Mouse (Mus musculus): ENCODE data around the gene Cep63. TPM values are rescaled to one million over a fixed set of nuclear protein-coding genes. Genes with fewer than 3 reads are reported as not detected.

The Cep63 gene
- polyA plus RNA-seq, 1 experiment from 2014 or later = 34.2 TPM

DNA sequence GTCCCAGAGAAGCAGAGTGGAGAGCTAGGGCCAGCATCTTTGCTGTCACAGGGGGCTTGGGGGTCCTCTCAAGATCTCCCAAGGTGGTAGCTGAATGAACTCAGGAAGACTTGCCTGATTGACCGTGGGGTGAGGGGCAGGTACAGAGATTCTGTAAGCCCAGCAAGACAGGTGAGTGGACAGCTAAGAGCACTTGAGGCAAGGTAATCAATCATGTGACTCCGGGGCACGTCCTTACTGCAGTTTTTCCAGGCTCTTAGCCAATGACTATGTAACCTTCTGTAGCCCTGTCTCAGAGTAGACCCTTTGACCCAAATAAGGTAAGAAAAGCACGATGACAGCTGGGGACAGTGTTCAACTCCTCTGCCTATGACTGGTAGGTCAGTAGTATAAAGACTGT, 10.8 kb upstream of the Cep63 start:
- no peak for ATAC-seq (replicated peaks; ENCODE audit: insufficient number of reproducible peaks, low FRiP score, low TSS enrichment)

DNA sequence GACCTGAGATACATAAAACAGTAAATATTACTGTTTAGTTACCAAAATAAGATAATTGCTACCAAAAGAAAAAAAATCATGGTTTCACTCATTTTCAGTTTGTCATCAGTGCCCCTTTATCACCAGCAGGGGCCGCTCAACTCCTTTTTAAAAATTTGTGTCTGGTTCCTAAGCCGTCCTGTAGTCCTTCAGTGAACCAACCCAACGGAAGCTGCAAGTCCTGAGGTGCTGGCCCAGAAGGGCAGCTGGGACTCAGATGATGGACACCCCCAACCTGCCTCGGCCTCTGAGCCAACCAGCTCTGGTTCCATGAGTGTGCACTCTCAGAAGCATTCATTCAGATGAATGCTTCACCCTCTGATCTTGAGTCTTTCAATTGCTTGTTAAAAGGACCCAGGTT, 10.2 kb upstream of the Cep63 start:
- Histone ChIP-seq H3K4me2 (no peak overlapping the region), H3K4me3 (ENCODE audit: low read depth, low read length) (no peak overlapping the region), H3K9me3 (replicated peaks; ENCODE audit: control insufficient read depth, low read length) (no peaks in the 10 kb centered on the region; the same call in 1 of the 2 replicates), H3K9ac (ENCODE audit: low read depth, low read length) (no peak overlapping the region), H3K36me3 (ENCODE audit: control insufficient read depth, insufficient read depth, low read length) (no peaks in the 10 kb centered on the region), H3K27me3 (ENCODE audit: control insufficient read depth, insufficient read depth, low read length) (no peaks in the 10 kb centered on the region), H3K4me1 (ENCODE audit: control insufficient read depth, insufficient read depth, low read length) (peaks cover 14% of the 10 kb centered on the region; the same call in 1 of the 2 replicates), H3K27ac (ENCODE audit: low read depth, low read length) (no peak overlapping the region)
- 4% methylated on average over 4 of the region's 4 CpGs for WGBS (ENCODE audit: insufficient replicate concordance)
- ATAC-seq (replicated peaks; ENCODE audit: insufficient number of reproducible peaks, low FRiP score, low TSS enrichment) = no peak

More for the DNA sequence above, 10.8 kb upstream of the Cep63 start:
- H3K9ac ChIP-seq (ENCODE audit: low read depth, low read length) = no peak overlapping the region
- no peaks in the 10 kb centered on the region for H3K27me3 ChIP-seq (ENCODE audit: control insufficient read depth, insufficient read depth, low read length)
- 69% methylated on average over 4 of the region's 4 CpGs for WGBS (ENCODE audit: insufficient replicate concordance)
- H3K4me3 ChIP-seq (ENCODE audit: low read depth, low read length) = no peak overlapping the region
- H3K36me3 ChIP-seq (ENCODE audit: control insufficient read depth, insufficient read depth, low read length) = no peaks in the 10 kb centered on the region
- peaks cover 14% of the 10 kb centered on the region; the same call in 1 of the 2 replicates for H3K4me1 ChIP-seq (ENCODE audit: control insufficient read depth, insufficient read depth, low read length)
- H3K4me2 ChIP-seq = no peak overlapping the region
- no peaks in the 10 kb centered on the region; the same call in 1 of the 2 replicates for H3K9me3 ChIP-seq (replicated peaks; ENCODE audit: control insufficient read depth, low read length)
- no peak overlapping the region for H3K27ac ChIP-seq (ENCODE audit: low read depth, low read length)

DNA sequence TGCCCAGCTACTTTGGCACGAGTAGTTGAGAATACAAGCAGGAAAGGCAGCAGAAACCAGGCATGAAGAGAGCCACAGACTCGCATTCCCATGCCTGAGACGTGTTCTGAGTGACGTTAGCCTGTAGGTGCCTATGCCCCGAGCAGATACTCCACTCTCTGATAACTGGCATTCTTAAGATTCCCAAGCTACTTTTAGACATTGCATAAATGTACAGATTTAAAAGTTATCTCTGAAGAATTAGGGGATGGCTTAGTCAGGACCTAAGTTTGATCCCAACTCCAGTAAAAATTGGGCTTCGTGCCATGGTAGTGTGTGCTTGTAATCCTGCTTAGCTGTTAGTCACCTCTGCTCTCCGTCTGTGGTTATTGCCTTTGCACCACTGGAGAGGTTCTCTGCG, 8.1 kb upstream of the Cep63 start:
- no peak for ATAC-seq (replicated peaks; ENCODE audit: insufficient number of reproducible peaks, low FRiP score, low TSS enrichment)
- H3K4me3 ChIP-seq (ENCODE audit: low read depth, low read length) = no peak overlapping the region
- 45% methylated on average over 8 of the region's 8 CpGs for WGBS (ENCODE audit: insufficient replicate concordance)
- H3K4me2 ChIP-seq = no peak overlapping the region
- H3K27ac ChIP-seq (ENCODE audit: low read depth, low read length) = 0 out of 2 replicates have a peak overlapping the region, but pooled peaks have one; percentile 35
- H3K9me3 ChIP-seq (replicated peaks; ENCODE audit: control insufficient read depth, low read length) = no peaks in the 10 kb centered on the region
- no peak overlapping the region for H3K9ac ChIP-seq (ENCODE audit: low read depth, low read length)
- H3K27me3 ChIP-seq (ENCODE audit: control insufficient read depth, insufficient read depth, low read length) = no peaks in the 10 kb centered on the region
- peaks cover 14% of the 10 kb centered on the region; the same call in 1 of the 2 replicates for H3K4me1 ChIP-seq (ENCODE audit: control insufficient read depth, insufficient read depth, low read length)
- H3K36me3 ChIP-seq (ENCODE audit: control insufficient read depth, insufficient read depth, low read length) = no peaks in the 10 kb centered on the region

DNA sequence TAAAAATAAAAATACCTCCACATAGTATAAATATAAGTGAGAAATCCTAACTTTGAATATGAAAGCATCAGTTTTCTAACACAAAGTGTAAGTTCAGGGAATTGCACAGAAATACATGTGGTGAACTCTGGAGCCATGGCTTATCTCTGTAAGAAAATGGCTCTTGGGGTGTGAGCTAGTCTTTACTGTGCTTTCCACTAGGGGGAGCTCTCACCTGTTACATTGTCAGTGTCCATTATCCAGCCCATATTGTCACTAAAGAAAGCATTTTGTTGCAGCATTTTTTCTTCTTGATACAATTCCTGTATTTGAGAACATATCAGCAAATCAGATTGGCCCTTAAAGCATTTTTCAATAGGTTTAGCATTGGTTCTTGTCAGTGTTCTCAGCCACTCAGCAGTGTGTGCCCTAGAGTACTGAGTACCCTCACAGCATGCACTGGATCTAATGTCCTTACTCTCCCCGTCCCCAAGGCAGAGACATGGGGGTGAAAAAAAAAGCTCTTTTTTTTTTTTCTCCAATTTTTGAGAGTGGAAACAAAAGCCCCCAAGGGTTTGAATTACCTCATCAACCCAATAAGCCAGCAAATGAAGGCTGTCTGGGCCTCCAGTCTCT, 6.7 kb upstream of the Cep63 start:
- Histone ChIP-seq H3K4me1 (ENCODE audit: control insufficient read depth, insufficient read depth, low read length) (0 out of 2 replicates have a peak, but pooled peaks cover 9% of the 10 kb centered on the region), H3K27me3 (ENCODE audit: control insufficient read depth, insufficient read depth, low read length) (no peaks in the 10 kb centered on the region), H3K4me2 (no peak overlapping the region), H3K9ac (ENCODE audit: low read depth, low read length) (no peak overlapping the region), H3K27ac (ENCODE audit: low read depth, low read length) (no peak overlapping the region), H3K36me3 (ENCODE audit: control insufficient read depth, insufficient read depth, low read length) (no peaks in the 10 kb centered on the region), H3K4me3 (ENCODE audit: low read depth, low read length) (no peak overlapping the region), H3K9me3 (replicated peaks; ENCODE audit: control insufficient read depth, low read length) (no peaks in the 10 kb centered on the region)
- no peak for ATAC-seq (replicated peaks; ENCODE audit: insufficient number of reproducible peaks, low FRiP score, low TSS enrichment)
- WGBS (ENCODE audit: insufficient replicate concordance) = 45% methylated on average over 1 of the region's 1 CpGs

DNA sequence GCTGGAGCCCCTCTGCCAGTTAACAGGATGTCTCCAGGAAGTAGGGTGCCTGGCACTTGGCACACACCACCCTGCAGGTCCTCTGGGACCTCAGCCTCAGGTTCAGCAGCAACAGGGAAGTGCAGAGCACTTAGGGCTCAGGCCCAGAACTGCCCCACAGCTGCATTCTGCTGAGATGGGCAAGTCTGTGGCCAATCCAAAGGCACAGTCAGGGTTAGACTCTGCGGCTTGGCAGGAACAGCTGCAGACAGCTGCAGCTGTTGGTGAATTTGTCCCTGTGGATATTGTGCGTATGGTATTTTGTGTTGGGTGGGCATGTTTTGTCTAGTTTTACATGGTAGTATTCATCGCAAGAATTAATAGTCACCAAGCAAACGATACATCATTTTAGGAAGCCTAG, 5.8 kb upstream of the Cep63 start:
- no peak overlapping the region for H3K27ac ChIP-seq (ENCODE audit: low read depth, low read length)
- no peaks in the 10 kb centered on the region for H3K36me3 ChIP-seq (ENCODE audit: control insufficient read depth, insufficient read depth, low read length)
- H3K9ac ChIP-seq (ENCODE audit: low read depth, low read length) = no peak overlapping the region
- no peaks in the 10 kb centered on the region for H3K27me3 ChIP-seq (ENCODE audit: control insufficient read depth, insufficient read depth, low read length)
- H3K4me3 ChIP-seq (ENCODE audit: low read depth, low read length) = no peak overlapping the region
- H3K4me2 ChIP-seq = no peak overlapping the region
- no peak for ATAC-seq (replicated peaks; ENCODE audit: insufficient number of reproducible peaks, low FRiP score, low TSS enrichment)
- no peaks in the 10 kb centered on the region for H3K9me3 ChIP-seq (replicated peaks; ENCODE audit: control insufficient read depth, low read length)
- peaks cover 17% of the 10 kb centered on the region for H3K4me1 ChIP-seq (ENCODE audit: control insufficient read depth, insufficient read depth, low read length)
- 85% methylated on average over 4 of the region's 4 CpGs for WGBS (ENCODE audit: insufficient replicate concordance)

DNA sequence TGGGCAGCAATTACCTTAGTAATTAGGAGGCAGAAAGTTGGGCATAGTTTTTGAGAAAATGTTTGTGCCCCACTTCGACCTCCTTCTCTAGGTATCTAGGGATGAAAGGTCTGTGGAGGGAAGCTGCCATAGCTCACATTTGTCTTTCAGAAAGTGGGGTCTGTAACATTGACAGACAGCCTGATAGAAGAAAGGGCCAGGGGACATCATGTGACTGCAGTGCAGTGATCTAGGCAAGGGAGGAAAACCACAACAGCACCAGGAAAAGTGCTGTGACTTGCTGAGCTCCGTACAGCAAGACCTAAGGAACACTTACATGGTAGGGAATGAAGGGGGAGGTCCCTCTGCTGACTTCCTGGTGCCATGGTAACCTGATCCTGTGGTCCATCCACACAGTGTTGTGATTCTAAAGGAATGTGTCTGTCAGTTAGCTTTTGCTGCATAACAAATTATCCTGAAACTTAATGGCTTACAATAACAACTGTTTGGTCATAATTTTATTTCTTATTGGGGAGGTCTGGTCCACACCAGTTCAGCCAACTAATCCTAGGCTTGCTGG, 5.3 kb upstream of the Cep63 start:
- Histone ChIP-seq H3K27me3 (ENCODE audit: control insufficient read depth, insufficient read depth, low read length) (no peaks in the 10 kb centered on the region), H3K27ac (ENCODE audit: low read depth, low read length) (no peak overlapping the region), H3K4me2 (no peak overlapping the region), H3K9ac (ENCODE audit: low read depth, low read length) (no peak overlapping the region), H3K4me3 (ENCODE audit: low read depth, low read length) (no peak overlapping the region), H3K9me3 (replicated peaks; ENCODE audit: control insufficient read depth, low read length) (no peaks in the 10 kb centered on the region), H3K4me1 (ENCODE audit: control insufficient read depth, insufficient read depth, low read length) (peaks cover 20% of the 10 kb centered on the region), H3K36me3 (ENCODE audit: control insufficient read depth, insufficient read depth, low read length) (no peaks in the 10 kb centered on the region)
- no peak for ATAC-seq (replicated peaks; ENCODE audit: insufficient number of reproducible peaks, low FRiP score, low TSS enrichment)
- 41% methylated on average over 2 of the region's 2 CpGs for WGBS (ENCODE audit: insufficient replicate concordance)

DNA sequence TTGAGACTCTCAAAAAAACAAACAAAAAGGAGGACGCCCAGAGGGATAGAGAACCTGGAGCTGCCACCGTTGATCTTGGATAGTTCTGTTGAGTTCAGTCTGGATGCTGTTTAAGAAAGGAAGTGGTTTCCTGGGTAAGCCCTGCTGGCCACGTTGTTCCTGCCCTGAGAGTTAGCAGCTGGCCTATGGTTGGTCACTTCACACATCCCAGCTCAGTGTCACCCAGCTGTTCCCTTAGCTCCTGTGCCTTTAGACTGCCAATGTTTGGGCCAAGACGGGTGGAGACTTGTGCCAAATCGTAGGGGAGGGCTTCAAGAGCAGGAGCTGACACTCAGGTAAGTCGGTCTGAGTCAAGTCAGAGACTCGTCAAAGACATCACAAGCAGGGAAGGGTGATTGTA, 2.7 kb upstream of the Cep63 start:
- Histone ChIP-seq H3K4me2 (no peak overlapping the region), H3K27ac (ENCODE audit: low read depth, low read length) (no peak overlapping the region), H3K4me1 (ENCODE audit: control insufficient read depth, insufficient read depth, low read length) (peaks cover 14% of the 10 kb centered on the region), H3K9ac (ENCODE audit: low read depth, low read length) (no peak overlapping the region), H3K36me3 (ENCODE audit: control insufficient read depth, insufficient read depth, low read length) (no peaks in the 10 kb centered on the region), H3K4me3 (ENCODE audit: low read depth, low read length) (no peak overlapping the region), H3K9me3 (replicated peaks; ENCODE audit: control insufficient read depth, low read length) (no peaks in the 10 kb centered on the region), H3K27me3 (ENCODE audit: control insufficient read depth, insufficient read depth, low read length) (no peaks in the 10 kb centered on the region)
- no peak for ATAC-seq (replicated peaks; ENCODE audit: insufficient number of reproducible peaks, low FRiP score, low TSS enrichment)
- WGBS (ENCODE audit: insufficient replicate concordance) = 51% methylated on average over 7 of the region's 7 CpGs

DNA sequence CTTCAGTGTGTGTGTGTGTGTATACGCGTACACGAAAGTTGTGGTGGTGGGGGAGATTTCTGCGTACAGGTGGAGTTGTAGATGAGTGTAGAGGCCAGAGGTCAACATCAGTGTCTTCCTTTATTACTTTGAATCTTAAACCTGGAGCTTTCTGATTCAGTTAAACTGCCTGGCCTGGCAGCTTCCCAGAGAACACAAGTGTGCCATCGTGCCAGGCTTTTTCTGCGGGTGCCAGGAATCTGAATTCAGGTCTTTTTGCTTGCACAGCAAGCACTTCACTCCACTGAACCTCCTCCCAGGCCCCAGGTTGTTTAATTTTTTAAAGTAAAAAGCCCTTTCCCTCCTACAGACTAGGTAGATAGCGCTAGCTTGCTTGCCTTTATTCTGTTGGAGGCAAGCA, 1.1 kb upstream of the Cep63 start:
- peak overlapping the region; percentile 92; the same call in 1 of the 2 replicates for H3K27ac ChIP-seq (ENCODE audit: low read depth, low read length)
- no peaks in the 10 kb centered on the region for H3K27me3 ChIP-seq (ENCODE audit: control insufficient read depth, insufficient read depth, low read length)
- peak overlapping the region; percentile 100; the same call in 1 of the 2 replicates for H3K9ac ChIP-seq (ENCODE audit: low read depth, low read length)
- peaks cover 13% of the 10 kb centered on the region for H3K4me1 ChIP-seq (ENCODE audit: control insufficient read depth, insufficient read depth, low read length)
- no peaks in the 10 kb centered on the region for H3K36me3 ChIP-seq (ENCODE audit: control insufficient read depth, insufficient read depth, low read length)
- peak overlapping the region; percentile 85 for H3K4me3 ChIP-seq (ENCODE audit: low read depth, low read length)
- H3K4me2 ChIP-seq = peak overlapping the region; percentile 82
- H3K9me3 ChIP-seq (replicated peaks; ENCODE audit: control insufficient read depth, low read length) = no peaks in the 10 kb centered on the region
- ATAC-seq (replicated peaks; ENCODE audit: insufficient number of reproducible peaks, low FRiP score, low TSS enrichment) = no peak
- 74% methylated on average over 7 of the region's 7 CpGs for WGBS (ENCODE audit: insufficient replicate concordance)

DNA sequence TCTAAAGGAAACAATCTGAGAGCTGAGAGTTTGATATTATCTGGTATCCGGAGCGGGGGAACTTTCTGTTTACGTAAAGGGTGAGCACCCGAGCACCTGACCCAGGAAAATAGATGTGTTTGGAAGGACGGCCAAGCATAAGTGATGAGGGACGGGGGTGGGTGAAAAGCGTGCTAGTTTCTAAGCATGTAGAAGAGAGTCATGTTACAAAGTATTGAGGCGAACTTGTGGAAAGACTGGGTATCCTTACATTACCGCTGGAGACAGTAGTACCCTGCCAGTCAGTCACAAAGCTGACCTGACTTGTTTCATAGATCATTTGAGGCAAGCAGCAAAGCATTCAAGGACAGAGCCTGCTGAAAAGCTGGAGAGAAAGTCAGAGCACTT, 498 bp upstream of the Cep63 start:
- H3K9ac ChIP-seq (ENCODE audit: low read depth, low read length) = peak overlapping the region; percentile 100
- H3K36me3 ChIP-seq (ENCODE audit: control insufficient read depth, insufficient read depth, low read length) = no peaks in the 10 kb centered on the region
- H3K27me3 ChIP-seq (ENCODE audit: control insufficient read depth, insufficient read depth, low read length) = no peaks in the 10 kb centered on the region
- peaks cover 13% of the 10 kb centered on the region for H3K4me1 ChIP-seq (ENCODE audit: control insufficient read depth, insufficient read depth, low read length)
- no peaks in the 10 kb centered on the region for H3K9me3 ChIP-seq (replicated peaks; ENCODE audit: control insufficient read depth, low read length)
- H3K27ac ChIP-seq (ENCODE audit: low read depth, low read length) = peak overlapping the region; percentile 92
- under 1% methylated on average over 9 of the region's 9 CpGs for WGBS (ENCODE audit: insufficient replicate concordance)
- peak overlapping the region; percentile 82 for H3K4me2 ChIP-seq
- ATAC-seq (replicated peaks; ENCODE audit: insufficient number of reproducible peaks, low FRiP score, low TSS enrichment) = no peak
- H3K4me3 ChIP-seq (ENCODE audit: low read depth, low read length) = peak overlapping the region; percentile 85
